ENCODE assay signal across 8 mouse cellular contexts in genomic region chr8:71728826-71729620, GRCm38 (mm10). TPM values are rescaled to one million over a fixed set of nuclear protein-coding genes. Genes with fewer than 3 reads are reported as not detected.
DNase-seq lines count a peak whose midpoint lies in the region; ATAC-seq and TF ChIP-seq lines count a peak whose summit lies in the region.

No protein-coding gene starts in this region.

- no peaks in the 10 kb centered on the region for H3K4me1 ChIP-seq in heart, embryonic 11.5 days (ENCODE audit: control insufficient read depth, insufficient read depth, low read length)
- peaks cover 3% of the 10 kb centered on the region for H3K4me1 ChIP-seq in ES-Bruce4 (ENCODE audit: control insufficient read depth, insufficient read depth, low read length)
- H3K4me1 ChIP-seq in embryonic fibroblast, embryonic 13.5 days (ENCODE audit: control insufficient read depth, insufficient read depth, low read length), result no peaks in the 10 kb centered on the region
- H3K4me1 ChIP-seq in limb, embryonic 13.5 days, result peaks cover 15% of the 10 kb centered on the region
- H3K4me1 ChIP-seq in olfactory bulb, adult 2 months (ENCODE audit: control insufficient read depth, insufficient read depth, low read length), result peaks cover 22% of the 10 kb centered on the region

- WGBS in heart, embryonic 11.5 days (ENCODE audit: insufficient replicate concordance), result 6% methylated on average over 15 of the region's 16 CpGs
- 3% methylated on average over 16 of the region's 16 CpGs for WGBS in limb, embryonic 13.5 days
- 3% methylated on average over 14 of the region's 16 CpGs for WGBS in olfactory bulb, adult 2 months

- peaks cover 49% of the 10 kb centered on the region for H3K27me3 ChIP-seq in heart, embryonic 11.5 days (ENCODE audit: control insufficient read depth, insufficient read depth, low read length)
- H3K27me3 ChIP-seq in ES-Bruce4 (ENCODE audit: control insufficient read depth, insufficient read depth, low read length, poor library complexity, severe bottlenecking), result no peaks in the 10 kb centered on the region
- H3K27me3 ChIP-seq in limb, embryonic 13.5 days, result peaks cover 61% of the 10 kb centered on the region

- TF ChIP-seq CTCF in ES-Bruce4 (IDR thresholded peaks at IDR 0.05; ENCODE audit: low read depth, low read length), result no peak
- no peak for TF ChIP-seq CTCF in embryonic fibroblast, embryonic 13.5 days (IDR thresholded peaks at IDR 0.05; ENCODE audit: borderline replicate concordance, insufficient read depth, low read length)
- no peak for TF ChIP-seq CTCF in olfactory bulb, adult 2 months (IDR thresholded peaks at IDR 0.05; ENCODE audit: insufficient read depth, low read depth, low read length)

- TF ChIP-seq EP300 in ES-Bruce4 (IDR thresholded peaks at IDR 0.05; ENCODE audit: insufficient read depth, low read depth, low read length), result no peak

- no peaks in the 10 kb centered on the region for H3K9me3 ChIP-seq in heart, embryonic 11.5 days (replicated peaks; ENCODE audit: control insufficient read depth, low read length)
- no peaks in the 10 kb centered on the region for H3K9me3 ChIP-seq in ES-Bruce4 (replicated peaks; ENCODE audit: control insufficient read depth, insufficient read depth, low read length, poor library complexity, severe bottlenecking)
- no peaks in the 10 kb centered on the region for H3K9me3 ChIP-seq in limb, embryonic 13.5 days

- H3K4me3 ChIP-seq in heart, embryonic 11.5 days (ENCODE audit: low read depth, low read length), result peak overlapping the region; percentile 16
- peak overlapping the region; percentile 29; the same call in 1 of the 2 replicates for H3K4me3 ChIP-seq in ES-Bruce4 (ENCODE audit: low read depth, low read length)
- peak overlapping the region; percentile 18 for H3K4me3 ChIP-seq in embryonic fibroblast, embryonic 13.5 days (ENCODE audit: insufficient read depth, low read length)
- H3K4me3 ChIP-seq in limb, embryonic 13.5 days, result peak overlapping the region; percentile 34
- H3K4me3 ChIP-seq in olfactory bulb, adult 2 months (ENCODE audit: insufficient read depth, low read depth, low read length), result peak overlapping the region; percentile 31

- no peak for TF ChIP-seq POLR2A in ES-Bruce4 (IDR thresholded peaks at IDR 0.05; ENCODE audit: insufficient read depth, low read length)
- TF ChIP-seq POLR2A in embryonic fibroblast, embryonic 13.5 days (IDR thresholded peaks at IDR 0.05; ENCODE audit: low read depth, low read length), result no peak
- no peak for TF ChIP-seq POLR2A in olfactory bulb, adult 2 months (IDR thresholded peaks at IDR 0.05; ENCODE audit: insufficient read depth, low read depth, low read length)

- no peak for ATAC-seq in heart, embryonic 11.5 days (replicated peaks; ENCODE audit: insufficient number of reproducible peaks, low FRiP score, low TSS enrichment)
- no peak for ATAC-seq in limb, embryonic 13.5 days (ENCODE audit: low FRiP score, low read depth)

- no peak overlapping the region for H3K27ac ChIP-seq in heart, embryonic 11.5 days (ENCODE audit: low read depth, low read length)
- no peak overlapping the region for H3K27ac ChIP-seq in ES-Bruce4 (ENCODE audit: insufficient read depth, low read length)
- no peak overlapping the region for H3K27ac ChIP-seq in embryonic fibroblast, embryonic 13.5 days (ENCODE audit: insufficient read depth, low read length)
- no peak overlapping the region for H3K27ac ChIP-seq in limb, embryonic 13.5 days
- H3K27ac ChIP-seq in olfactory bulb, adult 2 months (ENCODE audit: insufficient read depth, low read depth, low read length), result peak overlapping the region; percentile 18

- H3K36me3 ChIP-seq in heart, embryonic 11.5 days (ENCODE audit: control insufficient read depth, insufficient read depth, low read length), result no peaks in the 10 kb centered on the region
- H3K36me3 ChIP-seq in ES-Bruce4 (ENCODE audit: control insufficient read depth, insufficient read depth, low read length, poor library complexity, severe bottlenecking), result no peaks in the 10 kb centered on the region
- H3K36me3 ChIP-seq in limb, embryonic 13.5 days, result no peaks in the 10 kb centered on the region

- H3K4me2 ChIP-seq in heart, embryonic 11.5 days, result peak overlapping the region; percentile 60
- peak overlapping the region; percentile 64 for H3K4me2 ChIP-seq in limb, embryonic 13.5 days (replicated peaks)

- no peak for DNase-seq in heart, adult 18-20 months
- no peak for DNase-seq in urinary bladder, postnatal 10 days (ENCODE audit: low spot score)
- DNase-seq in layer of hippocampus, adult 9-11 months, result no peak

- no peak overlapping the region for H3K9ac ChIP-seq in heart, embryonic 11.5 days (ENCODE audit: low read depth, low read length)
- H3K9ac ChIP-seq in ES-Bruce4 (ENCODE audit: low read depth, poor library complexity, severe bottlenecking), result no peak overlapping the region
- H3K9ac ChIP-seq in limb, embryonic 13.5 days, result no peak overlapping the region

RNA-seq across cellular contexts. Expression of gene Fcho1, which starts 3.5 kb away (rescaled TPM):
- 0.83 and 1.2 TPM in 2 replicates for polyA plus RNA-seq in heart, embryonic 11.5 days (2014; fragmentation: Nextera tagmentation; extraction: Ambion mirVana)
- 1 to 10 TPM in 1 of 2 experiments, under 1 TPM in 1; 0.79 to 2.4 TPM for total RNA-seq in heart, adult 18-20 months (2021)
- polyA plus RNA-seq in ES-Bruce4 (2011; ENCODE audit: insufficient read depth, insufficient read length, low read depth, missing spikeins), result 8.7 and 8.8 TPM in 2 replicates
- not detected in 2 replicates for polyA plus RNA-seq in embryonic fibroblast, embryonic 13.5 days (2011; ENCODE audit: insufficient read length, low read depth, missing spikeins)
- 4.0 and 4.8 TPM in 2 replicates for polyA plus RNA-seq in limb, embryonic 13.5 days (2015; fragmentation: Nextera tagmentation; extraction: Ambion mirVana)
- polyA plus RNA-seq in olfactory bulb, adult 2 months (2012; ENCODE audit: insufficient read depth, insufficient read length, low replicate concordance, missing spikeins), result 90.9 TPM in 1 of 2 replicates, not detected in the other

RNA-seq across cellular contexts. Expression of gene B3gnt3, which starts 27.4 kb away (rescaled TPM):
- 1.4 and 1.8 TPM in 2 replicates for polyA plus RNA-seq in heart, embryonic 11.5 days (2014; fragmentation: Nextera tagmentation; extraction: Ambion mirVana)
- total RNA-seq in heart, adult 18-20 months (2021), result 1 to 10 TPM; 4.9 to 5.9 TPM
- polyA plus RNA-seq in ES-Bruce4 (2011; ENCODE audit: insufficient read depth, insufficient read length, low read depth, missing spikeins), result 1.8 and 2.0 TPM in 2 replicates
- polyA plus RNA-seq in embryonic fibroblast, embryonic 13.5 days (2011; ENCODE audit: insufficient read length, low read depth, missing spikeins), result 0.67 and 1.1 TPM in 2 replicates
- 0.77 and 0.92 TPM in 2 replicates for polyA plus RNA-seq in limb, embryonic 13.5 days (2015; fragmentation: Nextera tagmentation; extraction: Ambion mirVana)
- polyA plus RNA-seq in olfactory bulb, adult 2 months (2012; ENCODE audit: insufficient read depth, insufficient read length, low replicate concordance, missing spikeins), result not detected in 2 replicates

RNA-seq across cellular contexts. Expression of gene Insl3, which starts 40.0 kb away (rescaled TPM):
- 0.61 and 0.89 TPM in 2 replicates for polyA plus RNA-seq in heart, embryonic 11.5 days (2014; fragmentation: Nextera tagmentation; extraction: Ambion mirVana)
- total RNA-seq in heart, adult 18-20 months (2021), result 1 to 10 TPM; 1.3 to 1.6 TPM
- polyA plus RNA-seq in ES-Bruce4 (2011; ENCODE audit: insufficient read depth, insufficient read length, low read depth, missing spikeins), result 1.3 and 3.7 TPM in 2 replicates
- polyA plus RNA-seq in embryonic fibroblast, embryonic 13.5 days (2011; ENCODE audit: insufficient read length, low read depth, missing spikeins), result 1.4 TPM in 1 of 2 replicates, not detected in the other
- polyA plus RNA-seq in limb, embryonic 13.5 days (2015; fragmentation: Nextera tagmentation; extraction: Ambion mirVana), result 0.48 and 0.55 TPM in 2 replicates
- not detected in 2 replicates for polyA plus RNA-seq in olfactory bulb, adult 2 months (2012; ENCODE audit: insufficient read depth, insufficient read length, low replicate concordance, missing spikeins)

RNA-seq across cellular contexts. Expression of gene Jak3, which starts 52.9 kb away (rescaled TPM):
- 4.9 and 5.3 TPM in 2 replicates for polyA plus RNA-seq in heart, embryonic 11.5 days (2014; fragmentation: Nextera tagmentation; extraction: Ambion mirVana)
- total RNA-seq in heart, adult 18-20 months (2021), result 1 to 10 TPM; 7.3 to 8.3 TPM
- polyA plus RNA-seq in ES-Bruce4 (2011; ENCODE audit: insufficient read depth, insufficient read length, low read depth, missing spikeins), result 8.0 and 9.7 TPM in 2 replicates
- 5.0 and 6.1 TPM in 2 replicates for polyA plus RNA-seq in embryonic fibroblast, embryonic 13.5 days (2011; ENCODE audit: insufficient read length, low read depth, missing spikeins)
- 3.4 and 4.2 TPM in 2 replicates for polyA plus RNA-seq in limb, embryonic 13.5 days (2015; fragmentation: Nextera tagmentation; extraction: Ambion mirVana)
- not detected in 2 replicates for polyA plus RNA-seq in olfactory bulb, adult 2 months (2012; ENCODE audit: insufficient read depth, insufficient read length, low replicate concordance, missing spikeins)

RNA-seq across cellular contexts. Expression of gene Unc13a, which starts 57.5 kb away (rescaled TPM):
- polyA plus RNA-seq in heart, embryonic 11.5 days (2014; fragmentation: Nextera tagmentation; extraction: Ambion mirVana), result 0.63 and 0.65 TPM in 2 replicates
- total RNA-seq in heart, adult 18-20 months (2021), result under 1 TPM; 0.55 to 0.87 TPM
- 3.8 and 6.3 TPM in 2 replicates for polyA plus RNA-seq in ES-Bruce4 (2011; ENCODE audit: insufficient read depth, insufficient read length, low read depth, missing spikeins)
- polyA plus RNA-seq in embryonic fibroblast, embryonic 13.5 days (2011; ENCODE audit: insufficient read length, low read depth, missing spikeins), result 1.9 and 2.6 TPM in 2 replicates
- polyA plus RNA-seq in limb, embryonic 13.5 days (2015; fragmentation: Nextera tagmentation; extraction: Ambion mirVana), result 0.75 and 0.77 TPM in 2 replicates
- not detected in 2 replicates for polyA plus RNA-seq in olfactory bulb, adult 2 months (2012; ENCODE audit: insufficient read depth, insufficient read length, low replicate concordance, missing spikeins)
